Mouse (Mus musculus) intestine, embryonic 16.5 days (tissue): ENCODE results near the gene Banp. TPM values are rescaled to one million over a fixed set of nuclear protein-coding genes. Genes with fewer than 3 reads are reported as not detected.

ENCODE experiments used
- ATAC-seq: fragments of 200-750 bp; cut with Nextera tagmentation; 2 replicates; pipeline ENCODE4 v1.8.0; 2017; ENCODE audit warnings: moderate TSS enrichment, moderate library complexity
- H3K27ac ChIP-seq: fragments of 300-500 bp; sonication (generic); 2 replicates; pipeline ENCODE4 v1.5.1; 2014; ENCODE audit warnings: mild to moderate bottlenecking, low read length
- H3K27me3 ChIP-seq: fragments of 300-500 bp; sonication (generic); replicated peaks from 2 replicates; pipeline ENCODE4 v1.6.1; 2014; ENCODE audit warnings: low read length, control low read depth, mixed read lengths; ENCODE audit not compliant: control insufficient read depth, insufficient read depth
- H3K36me3 ChIP-seq: fragments of 300-500 bp; sonication (generic); 2 replicates; pipeline ENCODE4 v1.6.1; 2014; ENCODE audit warnings: low read length, control low read depth; ENCODE audit not compliant: control insufficient read depth, insufficient read depth
- H3K4me1 ChIP-seq: fragments of 300-500 bp; sonication (generic); 2 replicates; pipeline ENCODE4 v1.6.1; 2014; ENCODE audit warnings: low read length, control low read depth, mixed read lengths; ENCODE audit not compliant: control insufficient read depth, insufficient read depth
- H3K4me2 ChIP-seq: fragments of 300-500 bp; sonication (generic); 2 replicates; pipeline ENCODE4 v1.6.1; 2014; ENCODE audit warnings: low read depth, low read length, control low read depth
- H3K4me3 ChIP-seq: fragments of 300-500 bp; sonication (generic); 2 replicates; pipeline ENCODE4 v1.5.1; 2014; ENCODE audit warnings: mild to moderate bottlenecking, low read length
- H3K9ac ChIP-seq: fragments of 300-500 bp; sonication (generic); 2 replicates; pipeline ENCODE4 v1.6.1; 2014; ENCODE audit warnings: low read depth, low read length
- H3K9me3 ChIP-seq: fragments of 300-500 bp; sonication (generic); 2 replicates; pipeline ENCODE4 v1.6.1; 2016; ENCODE audit warnings: low read length, control low read depth; ENCODE audit not compliant: control insufficient read depth
- WGBS: fragments of 180-500 bp; shearing (Covaris S2); extraction: QIAGEN DNeasy Blood & Tissue Kit; methylation state at CpG from one replicate; pipeline ENCODE4 v1.1.7; 2014; 5-methylcytosine and 5-hydroxymethylcytosine counted together
- polyA plus RNA-seq: library from polyadenylated mRNA; unstranded; fragments of >200 nt; fragmentation: Nextera tagmentation; extraction: Ambion mirVana; gene quantifications from 2 replicates; pipeline ENCODE4 v1.2.1, GENCODE M21; 2015

Banp gene
- polyA plus RNA-seq, 1 experiment from 2014 or later = 36.6 TPM

GRCm38 (mm10) chr8:121932668-121933520 lies 16.7 kb upstream of the Banp start:
- no peak overlapping the region for H3K9ac ChIP-seq
- H3K27ac ChIP-seq = no peak overlapping the region
- no peak overlapping the region for H3K4me3 ChIP-seq
- H3K27me3 ChIP-seq = no peaks in the 10 kb centered on the region
- 84% methylated on average over 14 of the region's 14 CpGs for WGBS
- H3K36me3 ChIP-seq = no peaks in the 10 kb centered on the region
- H3K4me2 ChIP-seq = no peak overlapping the region
- no peaks in the 10 kb centered on the region for H3K4me1 ChIP-seq
- no peak for ATAC-seq
- H3K9me3 ChIP-seq = no peaks in the 10 kb centered on the region

DNA sequence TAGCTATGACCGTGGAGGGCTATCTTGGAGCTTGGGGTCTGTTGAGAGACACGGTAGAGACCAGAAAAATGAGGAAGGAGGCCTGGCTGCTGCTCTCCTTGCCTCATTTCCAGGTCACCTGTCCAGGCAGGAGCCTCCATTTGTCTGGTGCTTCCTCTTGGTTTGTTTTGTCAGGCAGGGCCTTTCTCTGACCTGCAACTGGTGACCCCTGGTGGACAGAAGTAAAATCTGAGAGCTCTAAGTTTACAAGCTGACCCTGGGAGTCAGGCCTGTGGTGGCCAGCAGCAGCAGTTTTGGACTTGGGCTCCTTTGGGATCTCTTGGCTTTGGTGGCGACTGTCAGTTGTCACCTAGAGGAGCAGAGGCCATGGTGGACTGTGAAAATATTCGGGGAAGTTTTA lies 15.0 kb upstream of the Banp start:
- no peaks in the 10 kb centered on the region for H3K4me1 ChIP-seq
- no peaks in the 10 kb centered on the region for H3K36me3 ChIP-seq
- H3K4me3 ChIP-seq = no peak overlapping the region
- no peaks in the 10 kb centered on the region for H3K9me3 ChIP-seq
- H3K4me2 ChIP-seq = no peak overlapping the region
- WGBS = 40% methylated on average over 4 of the region's 4 CpGs
- H3K27me3 ChIP-seq = no peaks in the 10 kb centered on the region
- ATAC-seq = no peak
- H3K9ac ChIP-seq = no peak overlapping the region
- no peak overlapping the region for H3K27ac ChIP-seq

DNA sequence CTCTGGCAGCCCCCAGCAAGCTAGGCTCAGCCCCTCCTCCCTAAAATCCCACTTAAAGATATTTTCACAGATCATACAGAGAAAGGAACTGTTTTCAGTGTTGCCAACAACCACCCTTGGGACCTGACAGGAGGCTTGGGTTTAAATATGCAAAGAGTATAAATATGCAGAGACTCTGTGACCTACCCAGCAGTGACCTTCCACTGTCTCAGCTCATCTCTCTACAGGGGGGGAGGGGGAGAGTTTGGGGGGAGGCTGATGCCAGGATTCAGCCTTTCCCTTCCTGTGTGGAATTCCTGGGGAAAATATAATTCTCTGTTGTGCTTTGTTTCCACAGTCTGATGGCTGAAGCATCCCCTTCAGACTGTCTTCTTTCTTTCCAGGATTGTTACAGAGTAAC lies 14.6 kb upstream of the Banp start:
- H3K27ac ChIP-seq = no peak overlapping the region
- no peak overlapping the region for H3K9ac ChIP-seq
- H3K4me3 ChIP-seq = no peak overlapping the region
- H3K4me2 ChIP-seq = no peak overlapping the region
- no peaks in the 10 kb centered on the region for H3K27me3 ChIP-seq
- H3K4me1 ChIP-seq = no peaks in the 10 kb centered on the region
- no peaks in the 10 kb centered on the region for H3K9me3 ChIP-seq
- ATAC-seq = no peak
- no peaks in the 10 kb centered on the region for H3K36me3 ChIP-seq

- no peaks in the 10 kb centered on the region for H3K36me3 ChIP-seq
- no peak overlapping the region for H3K27ac ChIP-seq
- no peak for ATAC-seq
- no peaks in the 10 kb centered on the region for H3K27me3 ChIP-seq
- no peak overlapping the region for H3K9ac ChIP-seq
- no peak overlapping the region for H3K4me2 ChIP-seq
- no peaks in the 10 kb centered on the region for H3K9me3 ChIP-seq
- 54% methylated on average over 12 of the region's 12 CpGs for WGBS
- no peak overlapping the region for H3K4me3 ChIP-seq
- H3K4me1 ChIP-seq = no peaks in the 10 kb centered on the region
Measured at GRCm38 (mm10) chr8:121935341-121936294, 13.9 kb upstream of the Banp start.

- 53% methylated on average over 14 of the region's 14 CpGs for WGBS
- H3K9me3 ChIP-seq = no peaks in the 10 kb centered on the region
- no peaks in the 10 kb centered on the region for H3K36me3 ChIP-seq
- no peak overlapping the region for H3K27ac ChIP-seq
- no peaks in the 10 kb centered on the region for H3K27me3 ChIP-seq
- H3K4me3 ChIP-seq = no peak overlapping the region
- no peaks in the 10 kb centered on the region for H3K4me1 ChIP-seq
- ATAC-seq = peak; percentile 36; the same call in 1 of the 2 replicates
- H3K9ac ChIP-seq = no peak overlapping the region
- no peak overlapping the region for H3K4me2 ChIP-seq
Measured at GRCm38 (mm10) chr8:121936391-121936790, 13.2 kb upstream of the Banp start.

- H3K9ac ChIP-seq = no peak overlapping the region
- no peaks in the 10 kb centered on the region for H3K27me3 ChIP-seq
- H3K4me3 ChIP-seq = no peak overlapping the region
- H3K27ac ChIP-seq = no peak overlapping the region
- H3K4me1 ChIP-seq = no peaks in the 10 kb centered on the region
- WGBS = 81% methylated on average over 7 of the region's 7 CpGs
- H3K9me3 ChIP-seq = no peaks in the 10 kb centered on the region
- no peak overlapping the region for H3K4me2 ChIP-seq
- no peaks in the 10 kb centered on the region for H3K36me3 ChIP-seq
- no peak for ATAC-seq
Measured at GRCm38 (mm10) chr8:121938732-121939131, 10.8 kb upstream of the Banp start.

DNA sequence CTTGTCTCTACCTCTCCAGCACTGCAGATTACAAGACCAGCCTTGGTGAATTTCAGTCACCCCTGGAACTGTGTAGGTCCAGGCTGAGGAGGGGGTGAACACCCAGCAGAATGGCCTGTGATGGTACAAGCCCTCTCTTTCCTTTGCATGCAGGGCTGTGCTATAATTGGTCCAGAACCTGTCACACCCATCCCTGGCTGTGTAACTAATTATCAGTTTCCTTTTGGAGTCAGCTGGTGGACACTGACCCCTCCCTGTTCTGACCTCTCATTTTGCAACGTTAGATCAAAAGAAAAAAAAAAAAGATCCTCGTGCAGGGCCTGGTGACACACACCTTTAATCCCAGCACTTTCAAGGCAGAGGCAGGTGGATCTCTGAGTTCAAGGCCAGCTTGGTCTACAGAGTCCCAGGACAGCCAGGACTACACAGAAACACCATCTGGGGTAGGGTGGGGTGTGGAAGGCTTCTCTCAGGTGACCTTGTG lies 6.5 kb upstream of the Banp start:
- no peaks in the 10 kb centered on the region for H3K36me3 ChIP-seq
- H3K4me1 ChIP-seq = peaks cover 7% of the 10 kb centered on the region
- H3K27me3 ChIP-seq = no peaks in the 10 kb centered on the region
- H3K4me3 ChIP-seq = no peak overlapping the region
- H3K27ac ChIP-seq = no peak overlapping the region
- no peak overlapping the region for H3K4me2 ChIP-seq
- no peaks in the 10 kb centered on the region for H3K9me3 ChIP-seq
- no peak for ATAC-seq
- H3K9ac ChIP-seq = no peak overlapping the region
- 36% methylated on average over 2 of the region's 2 CpGs for WGBS

DNA sequence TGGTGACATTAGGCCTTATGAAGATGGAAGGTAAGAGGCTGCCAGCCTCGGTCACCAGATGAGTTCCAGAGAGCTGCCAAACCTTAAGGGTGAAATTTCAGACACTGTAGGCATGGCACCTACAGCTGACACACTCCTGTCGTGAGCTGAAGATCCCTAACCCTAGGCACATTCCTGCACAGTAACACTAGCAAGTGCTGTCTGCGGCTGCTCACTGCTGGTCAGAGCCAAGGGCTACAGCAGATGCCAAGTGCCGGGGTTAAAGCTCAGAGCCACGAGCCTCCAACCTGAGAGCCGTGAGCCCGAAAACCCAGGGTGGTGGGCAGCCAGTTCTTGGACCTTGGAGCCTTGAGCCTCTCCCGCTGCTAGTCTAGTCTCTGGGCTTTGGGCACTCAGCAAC lies 5.8 kb upstream of the Banp start:
- no peaks in the 10 kb centered on the region for H3K9me3 ChIP-seq
- peaks cover 13% of the 10 kb centered on the region for H3K4me1 ChIP-seq
- no peak overlapping the region for H3K27ac ChIP-seq
- no peak for ATAC-seq
- no peaks in the 10 kb centered on the region for H3K27me3 ChIP-seq
- H3K9ac ChIP-seq = peak overlapping the region; percentile 24; the same call in 1 of the 2 replicates
- H3K4me3 ChIP-seq = no peak overlapping the region
- WGBS = 79% methylated on average over 8 of the region's 8 CpGs
- no peak overlapping the region for H3K4me2 ChIP-seq
- no peaks in the 10 kb centered on the region for H3K36me3 ChIP-seq

DNA sequence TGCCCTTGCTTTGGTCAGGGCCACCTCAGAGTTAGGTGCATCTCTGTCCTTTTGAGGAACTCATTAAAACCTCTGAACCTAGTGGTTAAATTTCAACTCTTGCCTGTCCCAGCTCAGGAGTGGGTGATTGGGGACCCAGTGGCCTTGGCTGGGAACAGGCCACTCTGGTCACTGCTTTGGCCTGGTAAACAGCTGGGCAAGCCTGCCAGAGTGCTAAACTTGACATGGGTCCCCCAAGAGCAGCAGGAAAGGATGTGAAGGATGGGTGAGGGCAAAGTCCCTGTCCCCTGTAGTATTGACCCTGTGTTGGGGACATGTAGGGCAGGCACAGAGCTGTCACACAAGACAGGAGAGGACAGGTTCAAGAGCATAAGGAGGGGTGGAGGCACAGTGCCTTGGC lies 4.7 kb upstream of the Banp start, which contains the start of gene Car5a:
Gene Car5a (minus strand): TSS at position 74 of the 400 bp plus-strand sequence.
- Histone ChIP-seq H3K36me3 (no peaks in the 10 kb centered on the region), H3K4me3 (no peak within 1 kb of the TSS), H3K9ac (peak within 1 kb of the TSS; percentile 24; the same call in 1 of the 2 replicates), H3K4me2 (no peak within 1 kb of the TSS), H3K27ac (no peak within 1 kb of the TSS), H3K9me3 (no peaks in the 10 kb centered on the region), H3K27me3 (no peaks in the 10 kb centered on the region), H3K4me1 (peaks cover 18% of the 10 kb centered on the region)
- no peak for ATAC-seq
